Mouse (Mus musculus): ENCODE measurements around the gene Gm21988.

- TF ChIP-seq CTCF (IDR thresholded peaks at IDR 0.05; ENCODE audit: low read depth) (no peak), EP300 (IDR thresholded peaks at IDR 0.05; ENCODE audit: low read depth) (no peak)
Observed at GRCm38 (mm10) chr11:70189319-70190134, 50.1 kb downstream of the Gm21988 start.
